Mouse (Mus musculus) E14TG2a.4 (cell line): ENCODE results near the gene Vwce.

Source experiments
- CTCF ChIP-seq: conservative IDR thresholded peaks from 2 replicates; pipeline ENCODE4 v1.5.1; 2014; ENCODE audit warnings: low read length
- POU5F1 ChIP-seq: IDR thresholded peaks from 2 replicates; pipeline ENCODE4 v1.6.1; 2014; ENCODE audit warnings: low read length, borderline replicate concordance

- no peak for TF ChIP-seq CTCF
- TF ChIP-seq POU5F1 = no peak
Observed at GRCm38 (mm10) chr19:10602247-10602769, 31.7 kb upstream of the Vwce start.
